Mouse (Mus musculus) limb, embryonic 11.5 days (tissue): ENCODE data around the gene Srp72. TPM values are rescaled to one million over a fixed set of nuclear protein-coding genes. Genes with fewer than 3 reads are reported as not detected.
A peak's percentile ranks its signal among the peaks of the same experiment; 100 is the strongest.

Experiments
- ATAC-seq: fragments of 200-750 bp; cut with Nextera tagmentation; 2 replicates; pipeline ENCODE4 v1.8.0; 2017; ENCODE audit warnings: low read depth; ENCODE audit not compliant: insufficient number of reproducible peaks, low FRiP score, low TSS enrichment
- DNase-seq: peaks from one replicate; pipeline ENCODE4 v3.0.0-alpha.2; 2015; ENCODE audit warnings: low spot score
- H3K27ac ChIP-seq: fragments of 300-500 bp; sonication (generic); replicated peaks from 2 replicates; pipeline ENCODE4 v1.5.1; 2014; ENCODE audit warnings: low read depth, mild to moderate bottlenecking, low read length
- H3K27me3 ChIP-seq: fragments of 300-500 bp; sonication (generic); 2 replicates; pipeline ENCODE4 v1.6.1; 2014; ENCODE audit warnings: mild to moderate bottlenecking, low read length, mixed read lengths; ENCODE audit not compliant: control insufficient read depth, insufficient read depth
- H3K36me3 ChIP-seq: fragments of 300-500 bp; sonication (generic); 2 replicates; pipeline ENCODE4 v1.6.1; 2014; ENCODE audit warnings: mild to moderate bottlenecking, low read length, moderate library complexity, mixed read lengths; ENCODE audit not compliant: control insufficient read depth, insufficient read depth
- H3K4me1 ChIP-seq: fragments of 300-500 bp; sonication (generic); 2 replicates; pipeline ENCODE4 v1.6.1; 2014; ENCODE audit warnings: low read length, mixed read lengths; ENCODE audit not compliant: control insufficient read depth, insufficient read depth
- H3K4me2 ChIP-seq: fragments of 300-500 bp; sonication (generic); 2 replicates; pipeline ENCODE4 v1.6.1; 2014; ENCODE audit warnings: low read depth, mild to moderate bottlenecking, moderate library complexity; ENCODE audit not compliant: severe bottlenecking
- H3K4me3 ChIP-seq: fragments of 300-500 bp; sonication (generic); 2 replicates; pipeline ENCODE4 v1.5.1; 2014; ENCODE audit warnings: low read depth, low read length
- H3K9ac ChIP-seq: fragments of 300-500 bp; sonication (generic); 2 replicates; pipeline ENCODE4 v1.6.1; 2014; ENCODE audit warnings: mild to moderate bottlenecking, low read length
- H3K9me3 ChIP-seq: fragments of 300-500 bp; sonication (generic); 2 replicates; pipeline ENCODE4 v1.6.1; 2016; ENCODE audit warnings: low read length; ENCODE audit not compliant: control insufficient read depth
- WGBS: fragments of 180-500 bp; shearing (Covaris S2); extraction: QIAGEN DNeasy Blood & Tissue Kit; methylation state at CpG from one replicate; pipeline ENCODE4 v1.1.7; 2014; 5-methylcytosine and 5-hydroxymethylcytosine counted together
- polyA plus RNA-seq: library from polyadenylated mRNA; unstranded; fragments of >200 nt; fragmentation: Nextera tagmentation; extraction: Ambion mirVana; gene quantifications from 2 replicates; pipeline ENCODE4 v1.2.1, GENCODE M21; 2014

Gene Srp72
- 88.3 and 88.6 TPM in 2 replicates for polyA plus RNA-seq

DNA sequence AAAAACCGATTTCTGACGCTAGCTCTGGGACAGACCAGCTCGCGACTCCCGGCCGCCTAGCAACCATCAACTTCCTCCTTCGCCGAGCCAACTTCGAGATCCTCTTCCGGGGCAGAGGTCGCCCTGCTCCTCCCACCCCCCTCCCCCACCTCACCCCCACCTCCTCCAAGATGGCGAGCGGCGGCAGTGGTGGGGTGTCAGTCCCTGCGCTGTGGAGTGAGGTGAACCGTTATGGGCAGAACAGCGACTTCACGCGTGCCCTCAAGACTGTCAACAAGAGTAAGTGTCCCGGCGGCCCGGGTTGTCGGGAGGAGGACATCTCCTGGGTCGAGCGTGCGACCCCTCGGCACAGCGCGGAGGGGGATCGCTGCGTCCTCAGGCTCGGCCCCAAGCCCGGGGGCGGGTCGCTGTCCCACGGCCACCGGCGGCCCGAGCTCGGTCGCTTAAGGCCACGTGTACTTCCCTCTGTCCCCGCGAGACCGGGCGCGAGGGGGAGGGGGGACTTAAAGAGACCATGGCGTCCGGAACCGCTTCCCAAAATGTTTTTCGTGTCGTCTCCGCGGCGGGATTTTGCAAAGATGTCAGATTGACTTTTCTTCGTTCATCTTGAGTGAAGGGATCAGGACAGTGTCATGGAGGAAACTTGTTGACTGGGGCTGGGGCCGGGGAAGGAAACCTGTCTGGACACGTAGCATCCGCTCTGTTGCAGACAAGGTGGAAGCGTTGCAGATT lies at the start of gene Srp72:
Srp72 (plus strand) TSS at position 130 of the 732 bp plus-strand sequence.
- DNase-seq (peak; percentile 96), ATAC-seq (peak; percentile 92)
- Histone ChIP-seq H3K9ac (peak within 1 kb of the TSS; percentile 74), H3K4me3 (peak within 1 kb of the TSS; percentile 62), H3K4me2 (peak within 1 kb of the TSS; percentile 81), H3K9me3 (no peaks in the 10 kb centered on the region), H3K36me3 (peaks cover 13% of the 10 kb centered on the region), H3K27me3 (no peaks in the 10 kb centered on the region), H3K27ac (no peak within 1 kb of the TSS), H3K4me1 (0 out of 2 replicates have a peak, but pooled peaks cover 5% of the 10 kb centered on the region)
- under 1% methylated on average over 60 of the region's 60 CpGs for WGBS

- no peak overlapping the region; the same call in 1 of the 2 replicates for H3K27ac ChIP-seq
- no peak overlapping the region for H3K4me3 ChIP-seq
- H3K27me3 ChIP-seq = no peaks in the 10 kb centered on the region
- DNase-seq (no peak), ATAC-seq (no peak)
- H3K9ac ChIP-seq = no peak overlapping the region
- no peak overlapping the region for H3K4me2 ChIP-seq
- no peaks in the 10 kb centered on the region for H3K9me3 ChIP-seq
- WGBS = 84% methylated on average over 16 of the region's 16 CpGs
- H3K36me3 ChIP-seq = peaks cover 16% of the 10 kb centered on the region; the same call in 1 of the 2 replicates
- H3K4me1 ChIP-seq = no peaks in the 10 kb centered on the region
These were observed 46.2 kb upstream of the Srp72 start for GRCm38 (mm10) chr5:76928124-76928832.

DNA sequence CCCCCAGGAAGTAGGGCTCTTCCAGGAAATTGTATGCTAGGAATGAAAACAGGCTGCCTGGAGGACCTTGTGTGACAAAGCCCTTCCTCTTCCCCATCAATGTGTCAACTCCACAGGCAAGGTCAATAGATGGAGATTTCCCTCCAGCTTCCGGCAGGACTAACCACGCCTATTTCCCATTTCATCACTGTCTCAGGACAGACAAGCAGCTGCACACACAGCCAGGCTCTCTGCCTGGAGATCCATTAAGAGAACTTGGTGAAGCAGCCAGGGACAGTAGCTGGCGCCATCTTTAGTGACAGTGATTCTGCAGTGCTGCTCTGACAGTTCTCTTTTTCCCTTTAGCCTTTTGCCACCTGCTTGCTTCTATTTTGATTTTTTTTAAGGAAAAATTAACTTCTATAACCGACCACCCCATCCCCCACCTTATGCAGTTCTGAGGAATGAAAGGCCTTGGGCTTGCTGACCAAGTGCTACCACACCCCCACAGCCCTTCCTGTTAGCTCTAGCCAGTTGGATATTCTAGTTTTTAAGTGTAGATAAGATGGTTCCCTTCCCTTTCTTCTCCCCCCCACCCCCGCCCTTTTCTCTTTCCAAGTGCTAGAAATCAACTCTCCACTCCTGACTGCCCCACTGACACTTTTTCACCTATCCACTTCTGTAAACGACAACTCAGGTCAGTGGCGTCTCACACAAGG lies 45.2 kb upstream of the Srp72 start:
- Histone ChIP-seq H3K27me3 (no peaks in the 10 kb centered on the region), H3K9ac (no peak overlapping the region), H3K4me1 (no peaks in the 10 kb centered on the region), H3K36me3 (peaks cover 13% of the 10 kb centered on the region; the same call in 1 of the 2 replicates), H3K4me3 (no peak overlapping the region), H3K4me2 (no peak overlapping the region), H3K27ac (no peak overlapping the region), H3K9me3 (no peaks in the 10 kb centered on the region)
- DNase-seq (no peak), ATAC-seq (no peak)
- WGBS = 75% methylated on average over 7 of the region's 7 CpGs

- no peak overlapping the region for H3K4me2 ChIP-seq
- no peak overlapping the region for H3K27ac ChIP-seq
- WGBS = 95% methylated on average over 8 of the region's 8 CpGs
- H3K9me3 ChIP-seq = no peaks in the 10 kb centered on the region
- ATAC-seq (no peak), DNase-seq (no peak)
- no peaks in the 10 kb centered on the region for H3K27me3 ChIP-seq
- no peak overlapping the region for H3K4me3 ChIP-seq
- peaks cover 8% of the 10 kb centered on the region; the same call in 1 of the 2 replicates for H3K36me3 ChIP-seq
- no peaks in the 10 kb centered on the region; the same call in 1 of the 2 replicates for H3K4me1 ChIP-seq
- H3K9ac ChIP-seq = no peak overlapping the region
These were observed 34.8 kb upstream of the Srp72 start for GRCm38 (mm10) chr5:76939717-76940116.

DNA sequence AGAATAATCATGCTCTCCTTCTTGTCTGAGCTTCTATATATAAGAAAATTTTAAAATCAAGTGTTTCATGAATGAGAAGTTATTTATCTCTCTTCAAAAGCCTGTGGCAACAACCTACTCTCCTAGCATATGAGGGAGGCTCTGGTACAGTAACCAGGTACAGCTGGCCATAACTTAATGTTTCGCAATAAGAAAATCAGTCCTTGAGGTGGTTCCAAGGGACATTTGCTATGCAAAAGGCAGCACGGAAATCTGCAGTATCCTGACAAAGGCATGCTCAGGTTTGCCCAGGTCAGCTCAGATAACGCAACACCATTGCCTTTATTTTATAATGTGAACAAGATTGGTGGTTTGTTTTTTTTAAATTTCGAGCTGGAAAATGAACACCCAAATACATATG lies 32.5 kb upstream of the Srp72 start:
- no peaks in the 10 kb centered on the region for H3K27me3 ChIP-seq
- ATAC-seq (no peak), DNase-seq (no peak)
- no peak overlapping the region for H3K4me3 ChIP-seq
- H3K9me3 ChIP-seq = no peaks in the 10 kb centered on the region
- H3K9ac ChIP-seq = no peak overlapping the region
- WGBS = 92% methylated on average over 4 of the region's 4 CpGs
- H3K27ac ChIP-seq = no peak overlapping the region
- H3K36me3 ChIP-seq = peaks cover 8% of the 10 kb centered on the region; the same call in 1 of the 2 replicates
- H3K4me1 ChIP-seq = no peaks in the 10 kb centered on the region; the same call in 1 of the 2 replicates
- H3K4me2 ChIP-seq = no peak overlapping the region

- Histone ChIP-seq H3K4me2 (no peak overlapping the region), H3K36me3 (peaks cover 8% of the 10 kb centered on the region), H3K4me1 (no peaks in the 10 kb centered on the region; the same call in 1 of the 2 replicates), H3K4me3 (no peak overlapping the region), H3K27me3 (no peaks in the 10 kb centered on the region), H3K9me3 (no peaks in the 10 kb centered on the region), H3K9ac (no peak overlapping the region), H3K27ac (no peak overlapping the region)
- 87% methylated on average over 4 of the region's 4 CpGs for WGBS
- ATAC-seq (no peak), DNase-seq (no peak)
These were observed 32.0 kb upstream of the Srp72 start for GRCm38 (mm10) chr5:76942505-76942904.

GRCm38 (mm10) chr5:76944965-76945677 lies 29.4 kb upstream of the Srp72 start:
- no peak overlapping the region for H3K4me2 ChIP-seq
- no peak overlapping the region for H3K9ac ChIP-seq
- H3K4me3 ChIP-seq = no peak overlapping the region
- DNase-seq (no peak), ATAC-seq (no peak)
- no peaks in the 10 kb centered on the region; the same call in 1 of the 2 replicates for H3K36me3 ChIP-seq
- WGBS = 61% methylated on average over 6 of the region's 6 CpGs
- H3K4me1 ChIP-seq = peaks cover 5% of the 10 kb centered on the region; the same call in 1 of the 2 replicates
- no peaks in the 10 kb centered on the region for H3K9me3 ChIP-seq
- no peak overlapping the region for H3K27ac ChIP-seq
- H3K27me3 ChIP-seq = no peaks in the 10 kb centered on the region

- H3K27ac ChIP-seq = no peak overlapping the region
- H3K4me3 ChIP-seq = no peak overlapping the region
- no peaks in the 10 kb centered on the region; the same call in 1 of the 2 replicates for H3K36me3 ChIP-seq
- ATAC-seq (no peak), DNase-seq (no peak)
- no peaks in the 10 kb centered on the region for H3K27me3 ChIP-seq
- no peak overlapping the region for H3K4me2 ChIP-seq
- peaks cover 5% of the 10 kb centered on the region; the same call in 1 of the 2 replicates for H3K4me1 ChIP-seq
- 83% methylated on average over 2 of the region's 2 CpGs for WGBS
- no peaks in the 10 kb centered on the region for H3K9me3 ChIP-seq
- H3K9ac ChIP-seq = no peak overlapping the region
These were observed 28.8 kb upstream of the Srp72 start for GRCm38 (mm10) chr5:76945678-76946033.
